Mouse (Mus musculus): ENCODE measurements around the gene Sstr5.

- no peak for TF ChIP-seq POLR2A (IDR thresholded peaks at IDR 0.05; ENCODE audit: low read depth, low read length)
- no peak for TF ChIP-seq CTCF (IDR thresholded peaks at IDR 0.05; ENCODE audit: borderline replicate concordance, insufficient read depth, low read length)
These were observed 40.5 kb downstream of the Sstr5 start for GRCm38 (mm10) chr17:25456540-25456939.

Data from embryonic fibroblast, embryonic 13.5 days (primary cell).